Mouse (Mus musculus) large intestine, adult 2 months (tissue): ENCODE measurements around the gene Exoc6. TPM values are rescaled to one million over a fixed set of nuclear protein-coding genes. Genes with fewer than 3 reads are reported as not detected.

Experiments
- DNase-seq: peaks from one replicate; pipeline ENCODE4 v3.0.0-alpha.2; 2012; ENCODE audit warnings: low read depth, low spot score
- WGBS: fragments of 180-500 bp; shearing (Covaris S2); methylation state at CpG from one replicate; pipeline ENCODE4 v1.1.7; 2018; 5-methylcytosine and 5-hydroxymethylcytosine counted together
- polyA plus RNA-seq: library from polyadenylated mRNA; depleted of rRNA; stranded (reverse); fragments of >200 nt; gene quantifications from 2 replicates; pipeline ENCODE4 v1.2.3, GENCODE M21; 2012

Gene Exoc6
- polyA plus RNA-seq, 1 experiment = 7.7 TPM

DNA sequence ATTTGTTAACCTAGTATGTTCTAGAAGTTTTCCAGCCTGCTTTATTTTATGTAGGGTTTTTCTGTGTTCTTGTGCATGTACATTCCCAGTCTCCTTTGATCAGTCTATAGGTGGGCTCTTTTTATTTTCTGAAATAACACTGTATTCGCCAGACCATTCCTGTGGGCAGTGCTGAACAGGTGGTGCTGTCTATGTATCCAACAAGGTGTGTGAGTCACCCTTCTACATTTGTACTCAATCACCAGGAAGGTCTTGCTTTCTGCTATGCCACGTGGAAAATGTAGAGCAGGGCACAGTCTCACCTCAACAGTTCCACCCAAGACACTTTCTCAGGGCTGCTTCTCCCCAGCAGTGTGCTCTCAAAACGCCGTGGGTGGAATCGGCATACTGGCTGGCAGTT is 118.4 kb downstream of the Exoc6 start:
- 85% methylated on average over 5 of the region's 5 CpGs for WGBS
- no peak for DNase-seq

DNA sequence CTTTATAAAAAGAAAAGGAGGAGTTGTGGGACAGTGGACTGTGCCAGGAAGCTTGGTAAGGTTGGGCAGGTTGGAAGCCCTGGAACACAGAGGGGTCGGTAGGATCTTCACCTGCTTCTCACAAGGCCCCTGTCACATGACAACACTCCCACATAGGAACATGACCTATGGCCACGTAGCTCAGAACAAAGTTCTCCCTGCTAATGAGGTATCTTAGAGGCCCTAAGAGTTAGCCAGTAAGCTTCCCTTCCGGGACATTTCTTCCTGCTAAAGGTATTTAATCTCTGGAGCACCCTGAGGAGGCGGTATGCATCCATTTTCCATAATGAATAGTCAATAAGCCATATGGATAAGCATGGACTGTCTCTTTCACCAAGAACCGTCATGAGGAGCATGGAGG is 119.3 kb downstream of the Exoc6 start:
- 83% methylated on average over 5 of the region's 5 CpGs for WGBS
- DNase-seq = no peak

DNA sequence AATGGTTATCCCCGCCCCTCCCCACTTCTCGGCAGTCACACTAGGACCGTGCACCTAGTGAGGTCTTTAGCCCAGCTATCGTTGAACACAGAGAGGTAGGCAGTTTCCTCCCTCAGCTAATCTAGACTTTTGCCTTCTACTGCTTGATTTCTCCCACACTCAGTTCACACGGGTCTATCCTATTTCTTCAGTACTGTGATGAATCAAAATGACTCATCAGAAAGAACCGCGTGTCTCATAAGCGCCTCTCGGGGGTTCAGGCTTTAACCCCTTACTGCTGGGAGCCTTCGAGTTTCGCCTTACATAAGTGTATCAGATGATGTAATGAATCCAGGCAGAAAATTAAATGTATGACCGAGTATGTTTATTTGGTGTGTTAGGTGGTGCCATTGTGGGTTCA is 123.2 kb downstream of the Exoc6 start:
- 68% methylated on average over 12 of the region's 12 CpGs for WGBS
- DNase-seq = no peak

DNA sequence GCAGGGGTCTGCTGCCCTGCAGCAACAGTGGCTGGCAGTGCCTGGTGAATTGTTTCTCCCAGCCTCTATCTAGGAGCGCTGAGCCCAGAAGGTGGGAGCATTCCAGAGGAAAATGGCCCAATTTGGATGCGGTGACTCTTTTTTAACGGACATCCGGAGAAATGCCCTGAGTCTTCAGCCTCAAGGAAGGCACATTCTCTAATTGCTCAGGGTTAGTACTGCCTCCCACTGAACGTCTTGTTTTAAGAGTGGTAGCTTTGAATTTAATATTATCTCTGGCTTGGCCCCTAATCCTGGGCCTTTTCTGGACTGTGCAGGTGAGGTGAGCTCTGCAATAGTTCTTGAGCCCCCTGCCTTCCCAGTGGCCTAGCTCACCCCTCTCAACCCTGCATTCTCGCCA is 135.1 kb downstream of the Exoc6 start, which contains the start of gene Cyp26c1:
Cyp26c1 (plus strand) TSS at position 301 of the 400 bp plus-strand sequence.
- 72% methylated on average over 6 of the region's 6 CpGs for WGBS
- DNase-seq = no peak

DNA sequence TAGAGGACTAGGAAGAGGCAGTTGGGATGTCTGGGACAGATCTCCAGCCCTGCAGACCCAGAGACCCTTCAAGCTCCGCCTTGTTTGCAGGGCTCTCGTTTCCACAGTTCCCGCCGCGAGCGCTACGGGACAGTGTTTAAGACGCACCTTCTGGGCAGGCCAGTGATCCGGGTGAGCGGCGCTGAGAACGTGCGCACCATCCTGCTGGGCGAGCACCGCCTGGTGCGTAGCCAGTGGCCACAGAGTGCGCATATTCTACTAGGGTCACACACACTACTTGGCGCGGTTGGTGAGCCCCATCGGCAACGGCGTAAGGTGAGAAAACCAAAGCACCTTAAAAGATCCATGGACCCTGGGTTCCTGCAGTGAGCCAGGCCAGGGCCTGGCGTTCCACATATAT is 136.1 kb downstream of the Exoc6 start:
- no peak for DNase-seq
- 63% methylated on average over 23 of the region's 23 CpGs for WGBS

DNA sequence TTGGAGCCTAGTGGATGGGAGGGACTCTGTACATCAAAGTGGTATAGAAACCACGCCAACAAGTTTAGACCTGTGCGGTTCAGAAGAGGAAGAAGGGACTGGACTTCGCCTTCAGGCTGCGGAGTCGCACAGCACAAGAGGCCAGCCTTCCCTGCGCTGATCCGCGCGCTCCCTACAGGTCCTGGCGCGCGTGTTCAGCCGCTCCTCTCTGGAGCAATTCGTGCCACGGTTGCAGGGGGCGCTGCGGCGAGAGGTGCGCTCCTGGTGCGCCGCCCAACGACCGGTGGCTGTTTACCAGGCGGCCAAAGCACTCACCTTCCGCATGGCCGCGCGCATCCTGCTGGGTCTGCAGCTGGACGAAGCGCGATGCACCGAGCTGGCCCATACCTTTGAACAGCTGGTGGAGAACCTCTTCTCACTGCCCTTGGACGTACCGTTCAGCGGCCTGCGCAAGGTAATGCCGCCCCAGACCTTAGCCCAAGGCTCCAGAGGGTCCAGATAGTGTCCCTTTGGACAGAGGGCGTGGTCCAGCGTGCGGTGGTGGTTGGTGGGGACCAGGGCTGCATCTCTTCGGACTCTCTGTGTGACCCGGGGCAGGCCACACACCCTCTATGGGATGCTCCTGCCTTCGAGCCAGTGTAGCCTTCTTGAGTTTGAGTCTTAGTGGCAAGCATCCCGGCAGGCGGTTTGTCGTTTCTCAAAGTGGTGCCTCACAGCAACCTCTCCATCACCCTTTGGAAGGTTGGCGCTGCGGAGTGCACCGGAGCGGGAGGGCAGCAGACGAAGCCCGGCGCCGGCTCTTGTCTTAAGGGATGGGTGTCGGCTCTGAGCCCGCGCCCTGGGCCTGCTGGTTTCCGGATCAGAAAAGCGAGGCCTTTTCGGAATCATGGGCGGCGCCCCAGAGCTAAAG is 137.0 kb downstream of the Exoc6 start:
- 29% methylated on average over 62 of the region's 62 CpGs for WGBS

DNA sequence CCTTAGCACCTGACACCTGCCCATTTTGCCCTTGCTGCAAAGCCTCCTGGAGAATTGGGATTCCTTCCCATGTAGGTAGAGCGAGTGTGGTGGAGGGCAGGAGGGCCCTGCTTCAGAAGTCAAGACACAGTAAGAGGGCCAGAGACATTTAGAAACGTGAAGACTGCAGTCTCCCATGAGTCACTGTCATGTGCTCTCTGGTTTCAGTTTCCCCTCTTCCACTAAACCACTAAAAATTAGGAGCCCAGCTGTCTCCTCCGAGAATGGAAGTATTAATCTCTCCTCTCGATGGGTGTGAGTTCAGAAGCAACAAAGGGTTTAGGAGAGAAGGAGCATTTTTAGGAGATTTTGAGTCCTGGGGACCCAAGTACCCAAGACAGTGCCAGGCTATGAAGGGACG is 139.3 kb downstream of the Exoc6 start:
- 57% methylated on average over 5 of the region's 5 CpGs for WGBS
- DNase-seq = no peak

More for the DNA sequence above, 137.0 kb downstream of the Exoc6 start:
- DNase-seq = no peak

DNA sequence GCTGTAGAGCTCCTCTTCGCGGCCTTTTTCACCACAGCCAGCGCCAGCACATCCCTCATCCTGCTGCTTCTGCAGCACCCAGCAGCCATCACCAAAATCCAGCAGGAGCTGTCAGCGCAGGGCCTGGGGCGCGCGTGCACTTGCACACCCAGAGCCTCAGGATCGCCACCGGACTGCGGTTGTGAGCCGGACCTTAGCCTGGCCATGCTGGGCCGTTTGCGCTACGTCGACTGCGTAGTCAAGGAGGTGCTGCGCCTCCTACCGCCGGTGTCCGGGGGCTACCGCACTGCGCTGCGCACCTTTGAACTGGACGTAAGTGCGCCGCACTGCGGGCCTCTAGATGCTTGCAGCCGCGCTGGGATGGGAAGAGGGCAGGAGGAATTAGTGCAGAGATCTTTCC is 140.5 kb downstream of the Exoc6 start:
- no peak for DNase-seq
- 21% methylated on average over 29 of the region's 29 CpGs for WGBS

DNA sequence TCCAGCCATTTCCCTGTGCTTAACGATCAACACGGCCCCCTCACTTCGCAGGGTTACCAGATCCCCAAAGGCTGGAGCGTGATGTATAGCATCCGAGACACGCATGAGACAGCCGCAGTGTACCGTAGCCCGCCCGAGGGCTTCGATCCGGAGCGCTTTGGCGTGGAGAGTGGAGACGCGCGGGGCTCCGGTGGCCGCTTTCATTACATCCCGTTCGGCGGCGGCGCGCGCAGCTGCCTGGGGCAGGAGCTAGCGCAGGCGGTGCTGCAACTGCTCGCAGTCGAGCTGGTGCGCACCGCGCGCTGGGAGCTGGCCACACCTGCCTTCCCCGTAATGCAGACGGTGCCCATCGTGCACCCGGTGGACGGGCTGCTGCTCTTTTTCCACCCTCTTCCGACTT is 142.7 kb downstream of the Exoc6 start:
- no peak for DNase-seq
- 1% methylated on average over 40 of the region's 40 CpGs for WGBS

DNA sequence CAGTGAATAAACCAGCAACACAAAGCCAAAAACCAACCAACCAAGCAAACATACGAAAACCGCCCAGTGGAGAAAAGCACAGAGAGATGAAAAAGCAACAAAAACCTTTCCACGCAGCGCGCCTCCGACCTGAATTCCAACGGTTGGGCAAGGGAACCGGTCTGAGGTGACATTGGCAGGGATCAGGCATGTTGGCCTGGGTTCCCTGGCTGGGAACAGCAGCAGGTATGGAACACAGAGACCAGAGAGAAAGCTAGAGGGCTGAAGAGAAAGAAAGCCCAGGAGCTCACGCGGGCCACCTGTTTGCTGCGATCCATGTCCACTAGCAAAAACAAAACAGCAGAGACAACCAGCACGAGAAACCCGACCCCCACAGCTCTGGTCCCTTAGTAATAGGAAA is 144.9 kb downstream of the Exoc6 start:
- DNase-seq = no peak
- WGBS = 56% methylated on average over 13 of the region's 13 CpGs

DNA sequence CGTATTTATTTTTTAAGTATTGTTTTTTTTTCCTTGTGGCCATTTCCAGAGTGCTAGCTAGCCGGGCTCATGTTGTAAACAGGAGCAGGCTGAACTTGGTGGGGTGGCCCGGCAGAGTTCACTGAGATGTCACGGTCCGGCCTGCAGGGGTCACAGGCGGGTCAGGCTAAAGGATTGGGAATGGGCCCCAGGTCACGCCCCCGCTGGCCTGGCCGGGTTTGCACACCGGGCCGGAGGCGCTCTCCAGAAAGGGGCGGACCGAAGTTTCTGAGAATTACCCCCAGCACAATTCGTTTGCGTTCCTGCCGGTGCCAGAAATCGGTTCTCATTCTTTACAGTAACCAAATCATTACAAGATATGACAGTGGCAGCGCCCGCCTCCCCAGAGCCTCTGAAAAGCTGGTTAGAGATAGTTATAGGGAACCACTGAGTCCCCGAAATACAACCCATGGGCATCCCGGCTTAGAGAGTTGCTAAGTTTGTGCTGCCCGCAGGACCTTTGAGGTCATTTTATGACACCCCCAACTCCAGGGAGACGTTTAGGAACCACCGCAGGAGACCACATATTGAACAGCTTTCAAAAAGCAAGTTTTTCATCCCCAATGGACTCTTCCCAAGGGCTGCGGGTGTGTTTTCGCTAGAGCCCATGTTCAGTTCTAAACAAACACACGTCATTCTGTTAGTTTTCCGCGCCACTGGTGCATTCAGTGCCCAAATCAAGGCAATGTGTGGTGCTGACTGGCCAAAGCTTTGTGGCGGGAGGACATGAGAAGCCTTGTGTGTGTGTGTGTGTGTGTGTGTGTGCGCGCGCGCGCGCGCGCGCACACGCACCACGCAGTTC is 145.8 kb downstream of the Exoc6 start:
- no peak for DNase-seq
- whole genome bisulfite sequencing = 9% methylated on average over 42 of the region's 42 CpGs

DNA sequence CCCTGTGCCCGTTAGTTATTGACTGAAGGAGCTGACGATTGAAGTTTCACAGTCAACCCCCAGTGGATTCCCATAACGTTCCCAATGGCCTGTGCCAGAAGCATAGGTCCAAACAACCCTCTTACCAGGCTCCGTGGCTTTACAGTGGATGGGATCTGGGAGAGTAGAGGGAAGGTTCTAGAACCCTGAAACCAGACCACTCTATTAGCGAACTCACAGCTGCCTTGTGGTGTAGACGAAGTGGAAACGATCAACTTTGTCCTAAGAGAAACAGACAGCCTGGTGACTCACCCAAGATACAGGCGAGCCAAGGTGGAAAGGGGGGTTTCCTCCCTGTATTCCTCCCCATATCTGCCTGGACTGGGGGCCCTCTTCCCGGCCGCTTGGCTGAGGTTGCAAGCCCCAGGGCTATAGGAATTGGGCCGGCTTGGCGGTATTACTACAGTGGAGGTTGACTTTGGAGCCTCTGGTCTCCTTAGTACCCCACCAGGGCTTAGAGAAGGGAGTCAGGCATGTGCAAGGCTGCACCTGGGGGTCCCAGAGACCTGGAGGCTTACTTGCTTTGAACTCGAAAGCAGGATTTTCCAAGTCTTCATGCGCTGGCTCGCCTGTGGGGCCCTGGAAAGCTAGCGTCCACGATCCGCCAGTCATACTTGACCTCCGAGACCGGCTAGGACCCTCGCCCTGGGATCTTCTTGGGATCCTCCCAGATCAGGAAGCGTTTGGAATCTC is 146.6 kb downstream of the Exoc6 start:
- DNase-seq = no peak
- WGBS = 7% methylated on average over 22 of the region's 22 CpGs

DNA sequence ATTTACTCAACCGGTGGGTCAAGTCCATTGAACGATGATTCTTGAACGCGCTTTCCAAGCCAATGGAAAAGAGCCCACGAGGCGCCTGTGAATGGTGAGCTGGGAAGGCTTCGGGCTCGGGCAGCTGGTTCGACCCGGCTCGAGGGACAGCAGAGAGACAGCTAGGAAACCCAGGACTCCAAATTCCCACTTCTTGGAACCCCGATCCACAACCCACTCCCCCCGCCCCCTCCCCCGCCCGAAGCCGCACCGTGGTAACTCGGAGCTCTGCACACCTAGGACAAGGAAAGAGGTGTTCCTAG is 147.1 kb downstream of the Exoc6 start:
- DNase-seq = no peak
- WGBS = 3% methylated on average over 18 of the region's 18 CpGs

DNA sequence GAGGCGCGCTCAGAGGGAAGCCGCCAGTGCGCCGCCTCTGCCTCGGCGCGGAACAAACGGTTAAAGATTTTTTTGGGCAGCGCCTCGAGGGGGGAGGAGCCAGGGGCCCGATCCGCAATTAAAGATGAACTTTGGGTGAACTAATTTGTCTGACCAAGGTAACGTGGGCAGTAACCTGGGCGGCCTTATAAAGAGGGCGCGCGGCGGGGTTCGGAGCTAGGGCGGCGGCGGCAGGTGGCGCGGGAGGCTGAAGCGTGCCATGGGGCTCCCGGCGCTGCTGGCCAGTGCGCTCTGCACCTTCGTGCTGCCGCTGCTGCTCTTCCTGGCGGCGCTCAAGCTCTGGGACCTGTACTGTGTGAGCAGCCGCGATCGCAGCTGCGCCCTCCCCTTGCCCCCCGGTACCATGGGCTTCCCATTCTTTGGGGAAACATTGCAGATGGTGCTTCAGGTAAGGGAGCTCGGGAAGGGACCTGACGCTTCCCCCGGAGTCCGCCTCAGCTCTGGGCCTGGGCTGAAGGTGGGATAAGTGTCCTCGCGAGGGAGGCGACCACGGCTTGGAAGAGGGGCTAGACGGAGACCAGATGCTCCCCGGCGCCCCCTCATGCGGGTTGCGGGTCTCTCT is 147.5 kb downstream of the Exoc6 start, which contains the start of gene Cyp26a1:
Cyp26a1 (plus strand) TSS at position 148 of the 622 bp plus-strand sequence.
- no peak for DNase-seq
- 2% methylated on average over 51 of the region's 51 CpGs for WGBS

DNA sequence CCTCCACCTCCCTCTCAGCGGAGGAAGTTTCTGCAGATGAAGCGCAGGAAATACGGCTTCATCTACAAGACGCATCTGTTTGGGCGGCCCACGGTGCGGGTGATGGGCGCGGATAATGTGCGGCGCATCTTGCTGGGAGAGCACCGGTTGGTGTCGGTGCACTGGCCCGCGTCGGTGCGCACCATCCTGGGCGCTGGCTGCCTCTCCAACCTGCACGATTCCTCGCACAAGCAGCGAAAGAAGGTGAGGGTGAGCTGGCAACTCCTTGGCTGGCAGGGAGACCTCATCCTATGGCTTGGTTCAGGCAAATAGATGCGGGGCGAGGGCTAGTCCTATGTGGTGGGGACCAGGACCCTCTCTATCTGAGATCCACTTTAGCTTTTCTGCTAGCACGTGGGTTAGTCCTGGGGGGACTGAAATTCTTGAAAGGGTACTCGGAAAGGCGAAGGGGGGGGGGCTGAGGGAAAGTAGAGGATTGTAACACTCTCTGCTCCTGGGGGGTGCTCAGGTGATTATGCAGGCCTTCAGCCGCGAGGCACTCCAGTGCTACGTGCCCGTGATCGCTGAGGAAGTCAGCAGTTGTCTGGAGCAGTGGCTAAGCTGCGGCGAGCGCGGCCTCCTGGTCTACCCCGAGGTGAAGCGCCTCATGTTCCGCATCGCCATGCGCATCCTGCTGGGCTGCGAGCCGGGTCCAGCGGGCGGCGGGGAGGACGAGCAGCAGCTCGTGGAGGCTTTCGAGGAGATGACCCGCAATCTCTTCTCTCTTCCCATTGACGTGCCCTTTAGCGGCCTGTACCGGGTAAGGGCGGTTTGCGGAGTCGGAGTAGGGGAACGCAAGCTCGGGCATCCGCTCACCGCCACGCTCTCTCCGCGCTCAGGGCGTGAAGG is 148.3 kb downstream of the Exoc6 start:
- DNase-seq = no peak
- 2% methylated on average over 63 of the region's 63 CpGs for WGBS

DNA sequence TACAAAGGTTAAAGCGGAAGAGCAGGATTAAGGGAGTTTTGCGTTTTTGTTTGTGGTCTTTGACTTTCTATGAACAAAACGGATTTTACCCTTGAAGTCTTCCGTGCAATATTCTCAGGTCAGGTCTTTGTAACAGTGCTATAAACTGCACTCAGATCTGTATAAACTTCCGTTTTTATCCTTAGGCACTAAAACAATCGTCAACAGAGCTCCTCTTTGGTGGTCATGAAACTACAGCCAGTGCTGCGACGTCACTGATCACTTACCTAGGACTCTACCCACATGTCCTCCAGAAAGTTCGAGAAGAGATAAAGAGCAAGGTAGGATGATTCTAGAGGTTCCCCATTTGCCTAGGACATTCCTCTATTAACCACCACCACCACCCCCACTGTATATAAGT is 149.5 kb downstream of the Exoc6 start:
- WGBS = 21% methylated on average over 9 of the region's 9 CpGs
- DNase-seq = no peak

DNA sequence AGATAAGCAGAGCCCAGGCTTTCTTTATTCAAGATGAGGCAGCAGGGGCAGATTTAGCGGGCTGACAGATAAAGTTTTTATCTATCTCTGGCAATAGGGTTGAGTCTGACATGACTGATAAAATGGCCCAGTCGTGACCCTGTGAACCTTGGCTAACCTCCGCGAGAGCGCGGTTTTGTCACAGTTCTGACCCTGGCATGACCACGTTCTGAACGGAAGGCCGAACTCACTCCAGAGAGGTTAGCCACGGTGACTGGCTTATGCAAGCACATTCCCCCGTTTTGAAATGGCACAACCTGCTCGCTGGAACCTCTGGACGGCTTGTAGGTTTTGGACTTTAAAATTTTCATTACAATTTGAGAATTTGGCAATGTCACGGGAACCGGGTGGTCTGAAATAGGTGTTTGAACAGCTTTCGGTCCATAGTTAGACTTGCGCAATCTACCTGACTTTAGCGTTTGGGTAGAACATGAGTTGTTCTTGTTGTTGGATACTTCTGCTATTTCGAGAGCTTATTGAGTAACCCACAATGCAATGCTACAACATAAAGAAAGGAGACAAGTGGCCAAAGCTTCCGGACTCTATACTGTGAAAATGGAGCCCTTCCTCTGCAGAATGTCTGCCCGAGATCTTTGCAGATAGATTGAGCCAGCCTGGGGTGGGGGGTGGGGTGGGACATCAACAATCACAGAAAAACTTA is 152.3 kb downstream of the Exoc6 start:
- DNase-seq = no peak
- WGBS = 70% methylated on average over 21 of the region's 21 CpGs

DNA sequence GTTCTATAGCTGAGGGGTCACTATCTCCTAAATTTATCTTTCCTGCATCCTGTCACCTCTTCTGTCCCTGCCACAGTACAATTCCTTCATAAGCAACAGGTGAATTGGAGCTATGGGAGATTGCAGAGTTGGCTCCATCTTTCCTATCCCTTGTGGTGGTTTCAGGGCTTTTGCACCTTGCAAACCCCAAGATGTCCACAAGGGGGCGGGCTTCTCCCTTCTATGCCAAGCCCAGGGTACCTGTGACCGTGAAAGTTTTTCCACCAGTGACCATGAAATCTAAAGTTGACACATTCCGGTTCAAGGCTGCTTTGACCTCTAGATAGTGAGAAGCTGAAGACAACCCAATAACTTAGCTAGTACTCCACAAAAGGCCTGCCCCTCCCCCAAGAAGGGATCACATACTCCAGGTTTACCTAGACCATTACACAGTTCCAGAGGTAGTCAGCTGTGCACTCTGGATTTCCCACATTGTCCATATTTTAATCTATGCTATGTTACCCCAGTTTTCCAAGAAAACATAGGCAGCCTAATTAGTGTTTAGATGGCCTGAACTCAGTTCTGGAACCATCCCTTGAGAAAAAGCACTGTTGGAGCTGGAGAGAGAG is 153.8 kb downstream of the Exoc6 start:
- DNase-seq = no peak
- 4% methylated on average over 3 of the region's 3 CpGs for WGBS
